Mouse (Mus musculus): Measurements from ENCODE around the gene Ddc.

Gene Ddc

DNA sequence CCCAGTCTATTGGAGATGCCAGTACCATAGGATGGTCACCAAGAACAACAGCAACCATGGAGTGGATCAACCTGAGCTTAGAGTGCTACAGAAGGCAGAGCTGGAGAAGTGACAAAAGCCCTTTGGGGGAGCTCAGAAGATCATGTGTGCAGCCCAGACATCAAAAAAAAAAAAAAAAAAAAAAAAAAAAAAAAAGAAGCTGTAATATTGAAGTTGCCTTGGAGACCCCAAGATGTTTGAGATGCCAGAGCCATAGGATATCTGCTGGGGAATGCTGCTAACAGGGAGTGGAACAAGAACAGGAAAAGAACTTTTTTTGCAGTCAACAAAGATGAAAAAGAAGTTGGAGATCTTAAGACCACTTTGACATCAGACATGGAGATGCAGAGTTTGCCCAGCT lies 7.6 kb upstream of the Ddc start:
- no peak for DNase-seq (ENCODE audit: low spot score)

DNA sequence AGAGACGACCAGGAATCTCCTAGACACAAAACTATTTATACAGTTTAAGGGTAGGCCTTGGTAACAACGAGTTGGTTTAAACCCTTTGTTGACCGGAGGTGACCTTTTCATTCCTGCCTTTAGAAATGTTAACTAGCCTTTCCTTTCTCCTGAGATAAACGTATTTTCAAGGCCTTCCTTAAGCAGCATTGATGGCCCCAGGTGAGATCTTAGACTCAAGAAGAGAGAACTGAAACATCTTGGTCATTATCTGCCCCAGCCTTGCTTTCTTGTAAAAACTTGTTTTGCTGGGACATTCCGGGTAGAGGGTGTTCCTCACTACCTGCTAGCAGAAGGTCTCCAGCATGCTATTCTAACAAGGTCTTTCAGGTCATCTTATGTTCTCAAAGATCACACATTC lies 7.1 kb upstream of the Ddc start:
- no peak for DNase-seq (ENCODE audit: low spot score)

DNA sequence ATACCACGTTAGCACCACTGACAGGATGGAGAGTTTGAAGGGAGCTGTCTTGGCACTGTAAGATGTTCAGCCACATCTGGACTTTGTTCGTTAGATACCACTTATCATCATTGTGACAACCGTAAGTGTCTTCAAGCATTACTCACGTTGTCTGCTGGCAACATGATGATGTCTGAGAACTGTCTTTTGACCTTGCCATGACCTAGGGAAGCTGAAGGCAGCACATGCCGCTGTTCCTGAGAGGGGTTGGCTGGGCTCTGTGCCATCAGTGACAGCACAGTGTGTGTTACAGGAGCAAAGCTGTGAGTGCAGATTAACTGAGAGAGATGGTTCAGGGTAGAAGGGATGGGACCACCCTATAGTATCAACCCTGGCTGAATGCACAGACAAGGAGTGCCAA lies 3.6 kb upstream of the Ddc start:
- no peak for DNase-seq (ENCODE audit: low spot score)

DNA sequence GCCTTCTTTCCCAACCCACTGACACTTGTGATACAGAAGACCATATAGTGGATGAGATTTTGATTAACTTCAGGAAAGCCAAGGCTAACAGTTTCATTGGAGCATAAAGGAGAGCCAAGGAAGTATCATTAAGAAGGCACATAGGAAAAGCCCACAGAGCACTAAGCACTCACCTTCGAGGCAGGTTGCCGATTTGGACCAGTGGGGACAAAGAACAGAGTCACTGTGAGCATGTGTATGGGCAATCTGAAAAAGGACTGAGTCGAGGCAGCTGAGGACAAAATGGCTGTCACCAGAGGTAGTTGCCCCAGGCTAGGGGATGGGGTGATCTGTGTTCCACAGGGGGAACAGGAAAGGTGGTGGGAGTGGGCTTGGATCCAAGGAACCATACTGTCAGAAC lies 552 bp upstream of the Ddc start:
- DNase-seq (ENCODE audit: low spot score), result no peak

DNA sequence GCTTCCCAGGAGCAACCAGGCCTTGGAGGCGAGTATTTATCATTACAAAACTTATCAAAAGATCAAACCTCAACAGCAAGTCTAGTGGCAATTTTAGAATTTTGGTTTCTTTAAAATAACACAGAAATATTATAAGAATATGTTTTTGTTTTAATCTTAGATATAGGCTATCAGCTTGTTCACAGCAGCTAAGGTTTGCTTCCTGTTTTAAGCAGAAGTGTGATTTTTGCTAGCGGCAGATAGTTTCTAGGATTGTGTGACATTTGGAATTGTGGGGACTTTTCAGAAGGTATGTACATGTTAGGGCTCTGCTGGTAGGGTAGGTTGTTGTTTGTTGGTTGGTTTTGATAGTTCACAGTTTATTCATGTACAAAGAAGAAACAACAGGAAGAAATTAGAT lies 2.5 kb downstream of the Ddc start:
- no peak for DNase-seq (ENCODE audit: low spot score)

DNA sequence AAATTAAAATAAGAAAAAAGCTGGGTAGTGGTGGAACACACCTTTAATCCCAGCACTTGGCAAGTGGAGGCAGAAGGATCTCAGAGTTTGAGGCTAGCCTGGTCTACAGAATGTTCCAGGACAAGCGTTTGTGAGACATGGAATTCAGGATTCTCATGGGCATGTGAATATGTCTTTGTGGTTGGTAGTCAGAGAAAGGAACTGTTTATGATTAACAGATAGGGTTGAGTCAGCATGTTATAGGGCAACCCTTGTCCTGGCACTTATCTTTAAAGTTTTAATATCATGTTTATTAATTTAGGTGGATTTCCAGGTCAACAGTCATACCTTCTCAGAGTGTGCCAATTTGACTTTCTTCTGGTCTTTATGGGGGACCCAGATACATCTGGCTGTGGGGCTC lies 4.2 kb downstream of the Ddc start:
- DNase-seq (ENCODE audit: low spot score), result no peak

DNA sequence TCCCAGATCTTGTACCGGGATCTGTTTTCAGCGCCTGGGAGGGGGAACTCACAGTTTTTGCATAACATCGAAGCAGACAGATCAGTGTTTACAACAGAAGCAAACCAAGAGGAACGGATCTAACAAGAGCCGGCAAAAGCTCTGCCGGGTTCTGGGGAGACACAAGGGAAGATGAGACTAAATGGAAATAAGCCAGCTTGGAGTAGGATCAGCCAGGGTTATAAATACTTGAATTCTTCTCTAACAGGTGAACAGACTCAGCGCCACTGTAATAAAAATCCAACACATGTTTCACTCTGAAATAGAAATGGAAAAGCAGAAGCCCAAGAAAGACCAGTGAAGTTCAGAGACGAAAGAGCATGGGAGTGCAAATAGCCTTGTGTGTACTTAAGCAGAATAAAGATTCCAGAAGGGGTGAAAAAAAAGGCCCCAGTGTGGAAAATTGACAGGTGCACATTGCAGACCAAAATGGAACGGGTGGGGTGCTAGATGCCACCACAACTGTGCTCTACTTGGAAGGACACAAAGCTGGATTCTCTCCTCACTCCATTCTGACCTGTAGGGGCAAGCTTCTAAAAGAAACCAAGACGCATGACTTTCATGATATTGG lies 4.8 kb downstream of the Ddc start:
- DNase-seq (ENCODE audit: low spot score), result no peak

DNA sequence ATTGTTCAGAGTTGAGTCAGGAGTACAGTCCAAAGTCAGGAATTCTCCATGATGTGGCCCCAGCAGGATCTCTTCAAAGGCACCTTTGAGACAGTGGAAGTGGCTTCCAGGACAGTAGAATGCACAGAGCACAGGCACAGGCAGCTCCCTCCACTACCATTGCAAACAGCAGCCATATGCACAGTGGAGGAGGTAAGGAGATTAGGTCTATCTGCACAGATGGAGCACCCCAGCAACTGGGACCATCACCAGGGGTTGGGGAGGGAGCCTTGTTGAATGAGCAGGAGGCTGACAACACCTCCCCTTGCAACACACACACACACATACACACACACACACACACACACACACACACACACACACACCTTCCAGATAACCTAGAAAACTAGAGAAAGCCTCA lies 6.1 kb downstream of the Ddc start:
- DNase-seq (ENCODE audit: low spot score), result no peak

DNA sequence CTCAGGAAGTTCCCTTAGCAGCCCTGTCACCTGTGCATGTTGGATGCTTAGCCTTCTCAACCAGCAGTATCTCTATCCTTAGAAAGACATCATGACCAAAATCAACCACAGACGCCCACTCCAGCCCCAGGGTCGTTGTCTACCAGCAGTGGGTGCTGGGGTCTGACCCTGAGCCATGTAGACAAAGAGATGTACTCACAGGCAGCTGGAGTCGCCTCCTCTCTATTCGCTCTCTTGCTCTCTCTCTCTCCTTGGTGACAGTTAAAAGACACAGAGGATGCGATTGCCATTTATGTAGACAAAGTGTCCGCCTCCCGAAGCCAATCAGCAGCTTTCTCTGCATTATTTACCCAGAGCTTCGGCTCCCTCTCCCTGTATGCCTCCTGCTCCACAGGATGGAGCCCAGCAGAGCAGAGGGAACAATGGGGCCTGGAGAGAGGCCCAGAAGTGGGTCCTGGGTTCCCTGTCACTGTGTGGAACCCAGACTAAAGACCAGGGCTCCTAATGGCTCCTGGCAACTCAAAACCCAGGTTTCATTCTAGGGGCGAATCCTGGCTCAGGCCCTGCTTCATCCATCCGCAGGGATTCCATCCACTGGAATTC lies 7.7 kb downstream of the Ddc start:
- DNase-seq (ENCODE audit: low spot score), result no peak

DNA sequence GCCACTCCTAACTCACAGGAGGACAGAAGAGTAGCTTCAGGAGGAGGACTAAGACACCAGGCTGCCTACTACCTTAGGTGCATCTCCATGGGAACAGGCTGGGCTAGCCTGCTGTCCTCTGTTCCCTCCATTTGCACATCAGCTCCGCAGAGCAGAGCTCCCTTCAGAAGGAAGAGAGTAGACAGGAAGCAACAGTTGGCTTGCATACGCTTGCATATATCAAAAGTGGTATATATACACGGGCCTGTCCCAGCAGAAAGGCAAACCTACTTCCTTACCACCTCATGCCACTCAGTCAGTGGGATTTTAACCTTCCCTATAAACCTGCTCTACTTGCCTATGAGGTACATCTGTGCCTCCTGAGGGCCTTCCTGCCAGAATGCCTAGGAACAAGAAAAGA lies 9.2 kb downstream of the Ddc start:
- DNase-seq (ENCODE audit: low spot score), result no peak

DNA sequence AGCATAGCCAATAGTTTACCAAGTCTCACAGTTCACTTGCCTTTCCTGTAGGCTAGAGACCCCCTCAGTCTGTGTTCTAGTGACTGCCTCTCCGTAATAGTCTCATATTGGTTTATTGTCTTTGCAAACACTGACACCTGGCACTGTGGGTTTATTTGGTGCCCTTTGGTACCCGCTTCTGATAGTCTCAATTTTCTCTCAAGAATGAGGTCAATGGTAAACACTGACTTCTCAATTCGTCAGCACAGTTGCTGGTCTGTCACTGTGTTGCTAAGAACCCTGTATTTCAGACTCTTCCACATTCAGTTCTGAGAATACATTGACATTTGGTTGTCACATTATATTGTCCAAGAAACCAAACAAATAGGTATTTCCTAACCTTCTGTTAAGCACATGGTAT lies 9.9 kb downstream of the Ddc start:
- DNase-seq (ENCODE audit: low spot score), result no peak

DNA sequence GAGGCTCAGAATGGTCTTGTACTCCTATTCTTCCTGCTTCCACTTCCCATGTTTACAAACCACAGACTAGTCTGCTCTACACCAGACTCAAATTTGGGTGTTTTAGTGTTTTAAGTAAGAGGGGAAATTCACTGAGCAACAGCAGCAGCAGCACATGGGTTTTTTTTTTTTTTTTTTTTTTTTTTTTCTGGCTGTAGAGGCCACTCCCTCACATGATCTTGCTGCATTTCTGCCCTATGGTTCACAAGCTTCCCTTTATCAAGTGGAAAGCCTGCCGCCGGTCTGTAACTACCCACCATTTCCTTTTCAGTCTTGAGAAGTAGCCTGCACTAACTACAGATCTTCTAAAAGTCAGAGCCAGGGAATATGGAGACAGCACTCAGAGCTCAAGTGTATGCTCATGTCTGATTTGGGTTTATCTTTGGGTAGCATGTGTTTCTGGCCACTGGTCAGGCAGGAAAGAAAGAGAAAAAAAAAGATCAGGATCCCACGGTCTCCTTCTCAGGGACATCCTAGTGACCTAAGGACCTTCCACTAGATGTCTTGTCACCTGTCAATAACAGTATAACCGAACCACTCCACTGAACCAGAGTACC lies 11.4 kb downstream of the Ddc start:
- DNase-seq (ENCODE audit: low spot score), result no peak

DNA sequence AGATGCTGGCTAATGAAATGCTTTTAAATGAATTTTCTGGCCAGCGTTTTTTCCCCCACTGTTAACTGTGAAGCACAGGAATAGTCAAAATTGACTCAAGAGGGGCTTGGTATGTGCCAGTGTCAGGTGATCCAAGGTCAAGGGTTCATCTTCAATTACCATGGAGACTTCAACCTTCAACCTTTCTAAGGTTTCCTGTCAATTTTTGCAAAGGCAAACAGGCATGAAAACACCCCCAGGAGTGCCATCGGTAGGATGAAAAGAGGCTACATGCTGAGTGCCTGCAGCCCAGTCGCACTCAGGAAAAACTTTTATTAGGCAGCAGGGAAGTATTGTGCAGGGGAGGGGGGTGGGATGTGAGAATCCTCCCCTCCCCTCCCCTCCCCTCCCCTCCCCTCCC lies 12.0 kb downstream of the Ddc start:
- no peak for DNase-seq (ENCODE audit: low spot score)

DNA sequence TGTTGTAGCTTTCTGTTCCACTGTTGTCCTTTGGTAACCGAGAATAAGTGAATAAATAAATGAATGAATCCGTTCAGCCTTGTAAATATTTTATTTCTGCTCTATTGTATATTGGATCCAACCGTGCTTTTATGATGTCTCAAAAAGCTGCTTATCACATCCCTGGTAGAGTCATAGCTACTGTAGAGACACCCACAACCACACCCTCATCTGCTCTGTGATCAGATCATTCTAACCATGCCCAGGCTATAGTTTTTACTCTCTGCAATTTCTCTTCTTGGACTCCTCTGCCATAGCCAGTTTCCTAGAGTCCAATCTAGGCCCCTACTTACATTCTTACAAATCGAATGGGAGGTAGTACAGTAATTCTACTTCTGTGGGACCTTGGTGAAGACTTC lies 12.7 kb downstream of the Ddc start:
- no peak for DNase-seq (ENCODE audit: low spot score)

DNA sequence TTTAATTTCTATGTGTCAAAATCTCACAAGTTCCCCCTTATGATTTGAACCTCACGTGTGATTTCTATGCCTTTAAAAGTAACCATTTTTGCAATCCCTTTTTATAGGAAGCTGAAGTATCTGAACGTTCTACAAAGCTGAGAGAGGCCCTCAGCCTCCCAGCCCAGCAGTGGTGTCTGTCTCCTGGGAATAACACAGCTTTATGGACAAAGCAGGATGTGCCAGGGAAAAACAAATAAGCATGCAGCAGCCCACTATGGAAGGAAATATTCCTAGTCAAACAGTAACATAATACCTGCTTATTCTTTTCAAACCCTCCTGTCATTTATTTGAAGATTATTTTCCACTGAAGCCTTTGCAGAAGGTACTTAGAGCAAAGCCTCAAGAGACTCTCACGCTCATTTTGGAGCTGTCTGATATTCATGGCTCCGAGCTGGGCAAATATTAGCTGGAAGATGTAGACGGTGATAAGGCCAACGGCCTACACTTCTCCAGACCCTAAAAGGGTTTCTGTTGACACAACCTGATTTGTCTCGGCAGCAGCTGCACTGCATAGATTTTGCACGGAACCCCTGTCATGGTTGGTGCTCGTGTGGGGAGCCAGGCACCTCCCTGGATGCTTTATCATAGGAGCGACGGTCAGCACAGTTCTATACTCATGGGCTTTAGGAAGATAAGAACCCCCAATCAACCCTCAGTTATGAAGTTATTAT lies 13.3 kb downstream of the Ddc start:
- no peak for DNase-seq (ENCODE audit: low spot score)

DNA sequence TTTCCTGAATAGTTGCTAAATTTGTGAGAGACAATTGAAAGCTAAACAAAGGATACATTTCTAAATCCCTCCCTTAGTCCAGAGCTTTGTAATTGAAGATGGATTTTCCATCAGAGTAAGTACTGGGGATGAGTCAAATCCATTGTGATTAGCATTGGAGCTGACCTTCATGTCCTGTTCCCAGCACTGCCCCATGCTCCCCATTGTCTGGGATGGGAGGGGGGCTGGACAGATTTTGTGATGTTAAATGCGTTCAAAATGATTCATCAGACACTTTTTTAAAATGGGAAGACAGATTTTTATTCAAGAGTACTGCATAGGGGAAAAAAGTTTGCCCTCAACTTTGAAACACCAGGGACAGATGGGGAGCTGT lies 16.2 kb downstream of the Ddc start:
- no peak for DNase-seq (ENCODE audit: low spot score)

DNA sequence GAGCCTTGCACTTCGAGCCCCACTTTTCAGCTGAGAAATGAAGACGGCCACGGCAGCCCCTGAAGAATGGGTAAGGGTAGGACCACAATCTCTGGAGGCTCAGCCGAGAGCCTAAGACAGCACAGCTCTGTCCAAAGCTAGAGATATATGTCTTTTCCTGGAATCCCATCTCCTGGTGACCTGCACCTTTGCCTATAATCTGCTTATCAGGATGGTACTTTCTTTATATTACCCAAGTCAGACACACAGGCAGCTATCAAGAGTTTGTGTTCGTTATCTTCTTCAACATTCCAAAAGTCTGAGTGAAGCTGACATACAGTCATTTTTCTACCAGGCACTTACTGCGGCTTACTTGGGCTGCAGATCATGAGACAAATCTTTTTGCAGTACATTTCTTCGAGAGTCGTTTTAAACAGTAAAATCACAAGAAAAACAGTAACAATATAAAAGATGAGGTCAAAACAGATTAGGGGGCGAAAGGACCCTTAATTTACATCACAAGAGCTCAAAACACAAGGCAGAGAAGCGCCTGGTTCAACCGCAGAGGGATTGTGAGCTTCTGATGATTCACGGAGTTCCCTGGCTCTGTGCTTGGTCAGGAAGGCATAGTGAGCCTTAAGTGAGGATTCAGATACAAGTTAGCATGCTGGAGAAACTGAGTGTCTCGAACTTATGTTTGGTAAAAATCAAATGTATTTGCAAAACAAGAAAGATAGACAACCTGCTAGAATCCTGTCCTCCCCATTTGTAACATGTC lies 16.7 kb downstream of the Ddc start:
- DNase-seq (ENCODE audit: low spot score), result no peak

DNA sequence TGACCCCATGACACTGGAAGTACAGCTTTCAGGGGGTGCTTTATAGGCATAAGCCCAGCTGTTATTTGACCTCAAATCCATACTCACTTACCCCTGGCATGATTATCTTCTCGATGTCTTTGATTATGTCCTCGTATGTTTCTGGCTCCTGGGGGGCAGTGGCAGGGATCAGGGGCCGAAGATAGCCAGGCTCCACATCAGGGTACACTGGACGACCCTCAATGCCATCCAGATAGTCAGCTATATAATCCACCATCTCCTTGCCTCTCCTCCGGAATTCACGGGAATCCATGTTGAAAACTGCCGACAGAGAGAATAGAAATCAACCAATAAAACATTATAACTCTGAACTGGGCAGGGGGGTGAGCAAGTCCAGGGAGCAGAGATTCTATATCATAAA lies 17.6 kb downstream of the Ddc start:
- DNase-seq (ENCODE audit: low spot score), result no peak

DNA sequence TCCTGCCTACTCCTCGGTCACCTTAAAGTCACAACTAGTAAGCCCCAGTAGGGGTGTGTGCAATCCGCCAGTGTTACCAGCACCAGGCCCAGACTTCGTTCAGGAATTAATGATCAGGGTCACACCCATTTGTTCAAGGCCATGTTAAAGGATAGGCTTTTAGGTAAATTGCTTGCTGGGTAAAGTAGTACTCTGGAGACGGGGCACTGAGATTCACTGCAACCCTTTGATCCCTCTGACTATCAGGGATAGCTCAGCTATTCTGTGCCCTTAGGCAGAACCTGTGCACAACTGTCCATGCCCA lies 18.3 kb downstream of the Ddc start:
- no peak for DNase-seq (ENCODE audit: low spot score)

DNA sequence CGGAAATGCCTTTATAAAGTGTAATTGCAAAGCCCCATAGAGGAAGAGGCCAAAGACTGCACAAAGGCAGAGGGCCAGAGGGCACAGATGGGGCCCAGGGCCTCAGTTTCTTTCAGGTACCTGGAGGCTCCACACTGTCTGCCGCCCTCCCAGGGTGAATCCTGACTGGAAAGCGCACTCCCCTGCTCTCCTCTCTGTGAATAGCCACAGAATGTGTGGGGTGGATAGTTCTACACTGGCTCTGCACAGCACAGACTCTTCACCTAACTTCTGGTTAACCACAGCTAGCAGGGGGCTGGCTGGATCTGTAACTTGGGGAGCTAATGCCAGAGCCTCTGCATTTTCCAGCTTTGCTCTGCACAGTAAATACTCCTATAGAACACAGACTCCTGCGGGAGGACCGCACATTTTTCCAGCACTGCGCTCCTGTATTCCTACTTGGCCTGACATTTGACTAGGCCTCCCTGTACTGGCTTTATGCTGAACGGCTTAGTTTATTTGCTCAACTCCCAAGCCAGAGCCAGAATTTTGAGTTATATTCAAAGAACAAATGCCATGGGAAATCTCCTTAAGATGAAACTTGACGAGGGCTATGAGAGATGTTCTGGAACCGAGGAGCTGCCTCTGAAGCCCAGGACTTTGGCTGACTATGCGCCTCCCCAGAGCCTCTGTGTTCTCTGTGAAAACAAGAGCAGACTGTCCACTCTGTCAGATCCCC lies 18.8 kb downstream of the Ddc start:
- DNase-seq (ENCODE audit: low spot score), result no peak

DNA sequence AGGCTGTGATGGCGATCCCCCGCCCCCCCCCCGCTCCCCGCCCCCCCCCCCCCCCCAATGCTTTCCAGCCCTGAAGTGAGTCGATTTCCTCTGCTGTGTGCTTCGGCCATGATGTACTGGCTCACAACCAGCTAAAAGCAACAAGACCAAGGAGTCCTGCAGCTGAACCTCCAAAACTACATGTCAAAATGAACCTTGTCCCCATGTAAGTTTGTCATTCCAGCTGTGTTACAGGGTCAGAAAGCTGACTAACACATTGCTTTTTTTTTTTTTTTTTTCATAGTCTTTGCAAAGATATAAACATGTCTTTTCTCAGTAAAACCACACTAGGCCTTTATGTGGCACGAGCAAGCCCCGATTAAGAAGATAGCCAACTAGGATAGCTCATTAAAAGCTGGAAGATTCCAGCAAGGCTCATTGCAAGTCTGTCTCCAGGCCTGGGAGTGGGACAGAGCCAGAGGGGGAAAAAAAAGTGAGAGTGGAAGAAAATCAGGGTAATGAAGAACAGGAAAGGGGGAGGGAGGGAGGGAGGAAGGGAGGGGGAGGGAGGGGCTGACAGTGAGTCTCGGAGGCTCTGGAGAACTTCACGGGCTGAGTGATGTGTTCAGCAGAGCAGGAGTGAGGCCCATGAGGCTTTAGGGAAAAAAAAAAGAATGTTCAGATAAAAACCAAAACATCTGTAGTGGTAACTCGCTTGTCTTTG lies 19.5 kb downstream of the Ddc start:
- no peak for DNase-seq (ENCODE audit: low spot score)

DNA sequence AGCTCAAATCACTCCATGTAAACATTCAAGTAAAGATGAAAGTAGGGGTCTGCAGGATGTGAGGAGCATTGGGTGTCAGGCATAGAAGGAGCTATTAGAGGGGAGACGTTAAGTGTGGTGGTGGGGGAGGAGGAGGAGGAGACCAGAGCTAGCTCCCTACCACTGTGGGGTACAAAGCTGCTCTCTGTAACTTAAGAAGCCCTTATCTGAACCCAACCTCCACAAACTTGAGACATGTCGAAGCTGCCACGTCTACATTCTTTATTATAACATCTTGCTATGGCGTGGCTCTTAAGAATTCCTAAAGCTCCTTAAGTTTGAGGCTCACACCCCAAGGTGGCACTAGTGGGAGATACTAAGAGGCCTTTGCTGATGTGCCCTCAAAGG lies 20.1 kb downstream of the Ddc start:
- DNase-seq (ENCODE audit: low spot score), result no peak
